Mouse (Mus musculus) liver, embryonic 14.5 days (tissue): Measurements from ENCODE around the gene Vps13c. TPM values are rescaled to one million over a fixed set of nuclear protein-coding genes. Genes with fewer than 3 reads are reported as not detected.

ENCODE experiments used
- ATAC-seq: fragments of 200-750 bp; cut with Nextera tagmentation; 2 replicates; pipeline ENCODE4 v1.8.0; 2017; ENCODE audit warnings: moderate number of reproducible peaks, mild to moderate bottlenecking, moderate library complexity; ENCODE audit not compliant: insufficient read depth
- DNase-seq, 3 experiments: peaks; one replicate each; pipeline ENCODE4 v3.0.0-alpha.2; 2012 to 2013; ENCODE audit warnings: low read depth in 3 of 3, low spot score in 3 of 3
- H3K27ac ChIP-seq: fragments of 300-500 bp; sonication (generic); 2 replicates; pipeline ENCODE4 v1.5.1; 2014; ENCODE audit warnings: moderate library complexity, mild to moderate bottlenecking, control low read depth, inconsistent platforms
- H3K27me3 ChIP-seq: fragments of 300-500 bp; sonication (generic); 2 replicates; pipeline ENCODE4 v1.6.1; 2014; ENCODE audit warnings: mild to moderate bottlenecking, low read length, moderate library complexity; ENCODE audit not compliant: control insufficient read depth, insufficient read depth
- H3K36me3 ChIP-seq: fragments of 300-500 bp; sonication (generic); replicated peaks from 2 replicates; pipeline ENCODE4 v1.6.1; 2014; ENCODE audit warnings: low read depth; ENCODE audit not compliant: control insufficient read depth, insufficient read depth
- H3K4me1 ChIP-seq, 2 experiments: fragments of 200-500 bp in 1 of 2; fragments of 300-500 bp in 1 of 2; sonication (generic) in 1 of 2; replicated peaks; 2 replicates each; pipeline ENCODE4 v1.6.1; 2012 to 2014; ENCODE audit warnings: antibody characterized with exemption in 1 of 2, inconsistent platforms in 1 of 2, low read length in 1 of 2; ENCODE audit not compliant: control insufficient read depth in 2 of 2, insufficient read depth in 2 of 2
- H3K4me2 ChIP-seq: fragments of 300-500 bp; sonication (generic); 2 replicates; pipeline ENCODE4 v1.6.1; 2014; ENCODE audit warnings: low read depth, mild to moderate bottlenecking, control low read depth, moderate library complexity
- H3K4me3 ChIP-seq, 2 experiments: fragments of 200-500 bp in 1 of 2; fragments of 300-500 bp in 1 of 2; sonication (generic) in 1 of 2; 2 replicates each; pipeline ENCODE4 v1.5.1; 2012 to 2014; ENCODE audit warnings: low read depth in 2 of 2, low read length in 2 of 2, mild to moderate bottlenecking in 2 of 2, control low read depth in 1 of 2, inconsistent platforms in 1 of 2, moderate library complexity in 1 of 2; ENCODE audit not compliant: insufficient read depth in 1 of 2
- H3K9ac ChIP-seq: fragments of 300-500 bp; sonication (generic); replicated peaks from 2 replicates; pipeline ENCODE4 v1.6.1; 2014; ENCODE audit warnings: mild to moderate bottlenecking, control low read depth, moderate library complexity
- H3K9me3 ChIP-seq: fragments of 300-500 bp; sonication (generic); 2 replicates; pipeline ENCODE4 v1.6.1; 2016; ENCODE audit warnings: low read length, mixed read lengths; ENCODE audit not compliant: control insufficient read depth
- CTCF ChIP-seq: IDR thresholded peaks from 2 replicates; pipeline ENCODE4 v1.5.1; 2016; ENCODE audit warnings: antibody characterized with exemption, low read depth, control low read depth
- EP300 ChIP-seq: IDR thresholded peaks from 2 replicates; pipeline ENCODE4 v1.6.1; 2016; ENCODE audit warnings: antibody characterized with exemption, low read depth
- WGBS: fragments of 180-500 bp; shearing (Covaris S2); extraction: QIAGEN DNeasy Blood & Tissue Kit; methylation state at CpG from one replicate; pipeline ENCODE4 v1.1.7; 2014; ENCODE audit not compliant: insufficient replicate concordance; 5-methylcytosine and 5-hydroxymethylcytosine counted together
- polyA plus RNA-seq, 2 experiments: library from polyadenylated mRNA; depleted of rRNA in 1 of 2; stranded (reverse) in 1 of 2; unstranded in 1 of 2; fragments of >200 nt; fragmentation: Nextera tagmentation in 1 of 2; extraction: Ambion mirVana in 1 of 2; gene quantifications; 2 replicates each; pipeline versions ENCODE4 v1.2.1 to v1.2.3; 2012 to 2014

The Vps13c gene
- polyA plus RNA-seq, 2 experiments, result 6.6 to 7.2 TPM

DNA sequence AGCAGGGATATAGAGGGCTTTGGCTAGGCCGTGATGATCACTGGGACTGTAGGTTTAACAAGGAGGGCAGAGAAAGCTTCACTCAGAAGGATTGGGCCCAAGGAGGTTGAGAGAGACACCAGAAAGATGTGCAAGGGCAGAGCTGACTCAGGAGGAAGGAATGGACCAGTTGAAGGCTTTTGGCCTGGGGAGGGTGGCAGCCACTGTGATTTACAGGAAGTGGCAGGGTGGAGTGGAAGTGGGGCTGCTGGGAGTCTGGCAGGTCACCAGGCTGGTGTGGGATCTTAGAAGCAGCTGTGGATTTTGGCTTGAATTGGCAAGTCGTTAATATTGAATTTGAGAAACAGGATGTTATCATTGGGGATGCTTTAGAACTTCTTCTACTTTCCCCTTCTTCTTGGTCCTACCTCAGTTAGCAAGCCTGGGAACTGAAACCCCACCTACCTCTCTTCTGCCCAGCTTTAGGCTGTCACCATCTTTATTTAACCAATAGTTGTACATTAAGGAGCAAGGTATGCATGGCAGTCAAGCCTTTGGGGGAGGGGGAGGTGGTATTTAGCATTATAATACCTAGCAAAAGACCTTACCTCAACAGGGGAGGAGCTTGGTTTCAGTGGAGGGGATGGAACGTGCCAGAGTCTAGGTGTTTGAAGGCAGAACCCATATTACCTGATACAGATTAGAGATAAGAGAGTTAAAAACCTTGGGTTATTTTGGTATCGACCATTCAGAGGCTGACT lies 47.0 kb downstream of the Vps13c start:
- peaks cover 27% of the 10 kb centered on the region for H3K36me3 ChIP-seq
- no peak for DNase-seq

DNA sequence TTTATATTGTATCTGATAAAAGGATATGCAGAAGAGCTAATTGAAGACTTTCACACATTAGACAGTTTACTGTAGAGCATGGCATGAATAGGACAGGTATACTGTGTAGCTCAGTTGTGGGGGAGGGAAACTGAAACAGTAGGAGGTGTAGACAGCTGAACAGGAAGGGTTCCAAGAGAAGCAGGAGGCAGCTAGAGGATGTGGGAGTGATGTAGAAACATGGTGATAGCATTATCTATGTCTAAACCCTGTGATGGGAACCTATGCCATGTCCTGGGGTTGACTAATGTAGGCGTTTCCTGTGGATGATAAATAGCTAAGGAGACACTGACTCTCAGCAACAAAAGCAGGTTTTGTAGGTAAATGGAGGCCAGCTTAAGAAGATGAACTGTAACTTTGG lies 53.3 kb downstream of the Vps13c start:
- ATAC-seq (no peak), DNase-seq (no peak)
- H3K9ac ChIP-seq, result no peak overlapping the region
- H3K4me1 ChIP-seq, result no peaks in the 10 kb centered on the region
- no peaks in the 10 kb centered on the region for H3K27me3 ChIP-seq
- no peak for TF ChIP-seq EP300
- TF ChIP-seq CTCF, result no peak
- no peak overlapping the region for H3K4me3 ChIP-seq
- H3K9me3 ChIP-seq, result no peaks in the 10 kb centered on the region
- 59% methylated on average over 1 of the region's 1 CpGs for WGBS
- peaks cover 39% of the 10 kb centered on the region for H3K36me3 ChIP-seq
- no peak overlapping the region for H3K4me2 ChIP-seq
- no peak overlapping the region for H3K27ac ChIP-seq

More for the DNA sequence above, 47.0 kb downstream of the Vps13c start:
- Histone ChIP-seq H3K4me3 (no peak overlapping the region), H3K9ac (no peak overlapping the region), H3K9me3 (no peaks in the 10 kb centered on the region), H3K4me2 (no peak overlapping the region), H3K27me3 (no peaks in the 10 kb centered on the region), H3K4me1 (no peaks in the 10 kb centered on the region), H3K27ac (no peak overlapping the region)
- 75% methylated on average over 4 of the region's 4 CpGs for WGBS
- TF ChIP-seq CTCF, result no peak
- TF ChIP-seq EP300, result no peak
- no peak for ATAC-seq

DNA sequence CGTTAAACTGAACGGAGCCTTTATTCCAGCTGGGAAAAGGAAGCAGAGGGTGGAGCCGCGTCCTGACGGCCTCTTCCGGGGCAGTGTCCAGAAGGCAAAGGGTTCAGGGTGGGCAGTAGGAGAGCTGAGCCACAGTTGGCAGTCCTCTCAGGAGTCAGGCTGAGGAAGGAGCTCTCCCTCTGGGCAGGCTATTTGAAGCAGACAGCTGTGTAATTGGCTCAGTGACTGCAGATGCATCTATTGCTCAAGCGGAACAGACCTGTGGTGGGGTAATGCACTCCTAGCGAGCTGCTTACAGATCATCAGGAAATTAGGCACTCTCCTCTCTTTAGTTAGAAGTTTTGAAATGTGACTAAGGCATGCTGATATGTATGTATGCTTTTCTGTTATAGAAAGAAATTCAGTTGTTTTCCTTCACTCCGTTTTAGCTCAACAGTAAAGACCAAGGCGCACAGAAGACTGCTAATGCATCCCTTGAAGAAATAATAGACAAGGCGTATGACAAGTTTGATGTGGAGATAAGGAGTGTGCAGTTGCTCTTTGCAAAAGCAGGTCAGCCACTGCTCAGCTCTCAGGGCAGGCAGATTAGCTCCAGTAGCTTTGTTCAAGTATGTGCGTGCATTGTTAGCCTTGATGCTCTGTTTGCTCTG lies 56.6 kb downstream of the Vps13c start:
- H3K4me2 ChIP-seq, result no peak overlapping the region
- 79% methylated on average over 12 of the region's 12 CpGs for WGBS
- no peaks in the 10 kb centered on the region for H3K9me3 ChIP-seq
- no peak overlapping the region for H3K27ac ChIP-seq
- TF ChIP-seq EP300 (no peak), CTCF (no peak)
- ATAC-seq (no peak), DNase-seq (no peak)
- no peaks in the 10 kb centered on the region for H3K4me1 ChIP-seq
- no peak overlapping the region for H3K4me3 ChIP-seq
- H3K36me3 ChIP-seq, result peaks cover 45% of the 10 kb centered on the region
- H3K27me3 ChIP-seq, result no peaks in the 10 kb centered on the region
- H3K9ac ChIP-seq, result no peak overlapping the region

DNA sequence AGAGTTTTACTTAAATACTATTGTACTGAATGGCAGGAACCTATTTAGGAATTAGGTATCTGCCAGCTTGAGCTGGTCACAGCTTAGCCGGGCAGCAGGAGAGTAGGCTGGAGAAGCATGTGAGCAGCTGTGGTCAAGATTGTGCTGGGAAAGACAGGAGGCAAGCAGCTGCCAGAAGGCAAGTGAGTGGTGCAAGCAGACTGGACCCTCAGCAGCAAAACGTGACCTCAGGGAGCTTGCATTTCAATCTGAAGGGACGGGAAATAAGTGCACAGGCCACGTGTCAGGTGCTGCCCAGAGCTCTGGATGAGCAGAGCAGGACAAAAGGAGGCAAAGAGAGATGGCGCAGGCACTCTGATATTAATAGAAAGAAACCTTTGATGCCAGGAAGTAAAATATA lies 60.2 kb downstream of the Vps13c start:
- TF ChIP-seq EP300 (no peak), CTCF (no peak)
- Histone ChIP-seq H3K9ac (no peak overlapping the region), H3K4me2 (no peak overlapping the region), H3K4me1 (no peaks in the 10 kb centered on the region), H3K27me3 (no peaks in the 10 kb centered on the region), H3K27ac (no peak overlapping the region), H3K9me3 (no peaks in the 10 kb centered on the region), H3K4me3 (no peak overlapping the region), H3K36me3 (peaks cover 31% of the 10 kb centered on the region)
- no peak for ATAC-seq
- DNase-seq, result no peak
- 83% methylated on average over 5 of the region's 5 CpGs for WGBS

DNA sequence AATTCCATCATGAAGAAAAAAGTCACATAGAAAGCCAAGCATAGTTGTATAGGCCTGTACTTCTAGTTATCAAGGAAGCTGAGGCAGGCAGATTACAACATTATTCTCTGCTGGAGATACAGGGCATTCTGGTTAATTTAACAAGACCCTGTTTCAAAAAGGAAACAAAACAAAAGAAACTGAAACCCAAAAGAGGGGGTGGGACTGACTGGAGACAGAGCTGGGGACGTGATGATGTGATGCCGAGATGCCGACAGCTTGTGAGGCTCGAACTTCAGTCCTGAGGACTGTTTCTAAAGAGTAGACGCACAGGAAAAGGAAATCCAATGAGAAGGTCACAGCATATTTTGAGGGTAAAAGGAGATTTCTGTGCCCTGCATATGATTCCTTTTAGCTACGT lies 64.2 kb downstream of the Vps13c start:
- Histone ChIP-seq H3K27ac (no peak overlapping the region), H3K9ac (no peak overlapping the region), H3K27me3 (no peaks in the 10 kb centered on the region), H3K4me3 (no peak overlapping the region), H3K9me3 (no peaks in the 10 kb centered on the region), H3K36me3 (peaks cover 48% of the 10 kb centered on the region), H3K4me2 (no peak overlapping the region), H3K4me1 (no peaks in the 10 kb centered on the region)
- DNase-seq, result no peak
- no peak for ATAC-seq
- 81% methylated on average over 6 of the region's 6 CpGs for WGBS
- TF ChIP-seq EP300, result no peak
- TF ChIP-seq CTCF, result no peak
